Mouse (Mus musculus) midbrain, postnatal 0 days (tissue): ENCODE results near the gene Hfe2. TPM values are rescaled to one million over a fixed set of nuclear protein-coding genes. Genes with fewer than 3 reads are reported as not detected.
A peak's percentile ranks its signal among the peaks of the same experiment; 100 is the strongest.

Experiments
- ATAC-seq: fragments of 200-750 bp; cut with Nextera tagmentation; 2 replicates; pipeline ENCODE4 v1.8.0; 2017; ENCODE audit warnings: moderate number of reproducible peaks, mild to moderate bottlenecking, moderate TSS enrichment, moderate library complexity; ENCODE audit not compliant: low FRiP score
- DNase-seq: peaks from one replicate; pipeline ENCODE4 v3.0.0-alpha.2; 2015; ENCODE audit warnings: low spot score
- H3K27ac ChIP-seq: fragments of 300-500 bp; sonication (generic); 2 replicates; pipeline ENCODE4 v1.5.1; 2014; ENCODE audit warnings: low read depth, mild to moderate bottlenecking, low read length, mixed read lengths
- H3K27me3 ChIP-seq: fragments of 300-500 bp; sonication (generic); 2 replicates; pipeline ENCODE4 v1.6.1; 2014; ENCODE audit warnings: low read length, control low read depth, mixed read lengths; ENCODE audit not compliant: insufficient read depth
- H3K36me3 ChIP-seq: fragments of 300-500 bp; sonication (generic); 2 replicates; pipeline ENCODE4 v1.6.1; 2014; ENCODE audit warnings: low read length, control low read depth, mixed read lengths; ENCODE audit not compliant: insufficient read depth
- H3K4me1 ChIP-seq: fragments of 300-500 bp; sonication (generic); 2 replicates; pipeline ENCODE4 v1.6.1; 2014; ENCODE audit warnings: mild to moderate bottlenecking, control low read depth, antibody characterized with exemption, low read length, mixed read lengths; ENCODE audit not compliant: insufficient read depth
- H3K4me2 ChIP-seq: fragments of 300-500 bp; sonication (generic); 2 replicates; pipeline ENCODE4 v1.6.1; 2014; ENCODE audit warnings: low read depth, mild to moderate bottlenecking, low read length, mixed read lengths; ENCODE audit not compliant: poor library complexity, severe bottlenecking
- H3K4me3 ChIP-seq: fragments of 300-500 bp; sonication (generic); 2 replicates; pipeline ENCODE4 v1.5.1; 2014; ENCODE audit warnings: low read depth, mild to moderate bottlenecking, low read length, moderate library complexity
- H3K9ac ChIP-seq: fragments of 300-500 bp; sonication (generic); replicated peaks from 2 replicates; pipeline ENCODE4 v1.6.1; 2014; ENCODE audit warnings: mild to moderate bottlenecking, low read length, moderate library complexity, mixed read lengths; ENCODE audit not compliant: poor library complexity, severe bottlenecking
- H3K9me3 ChIP-seq: fragments of 300-500 bp; sonication (generic); 2 replicates; pipeline ENCODE4 v1.6.1; 2016; ENCODE audit warnings: low read length, control low read depth
- CTCF ChIP-seq: IDR thresholded peaks from 2 replicates; pipeline ENCODE4 v1.5.1; 2016; ENCODE audit warnings: antibody characterized with exemption, mild to moderate bottlenecking
- WGBS: fragments of 180-500 bp; shearing (Covaris S2); extraction: QIAGEN DNeasy Blood & Tissue Kit; methylation state at CpG from one replicate; pipeline ENCODE4 v1.1.7; 2014; 5-methylcytosine and 5-hydroxymethylcytosine counted together
- polyA plus RNA-seq: library from polyadenylated mRNA; unstranded; fragments of >200 nt; fragmentation: Nextera tagmentation; extraction: Ambion mirVana; gene quantifications from 2 replicates; pipeline ENCODE4 v1.2.1, GENCODE M21; 2015
- total RNA-seq: library from RNA; depleted of rRNA; stranded (reverse); fragments of >200 nt; gene quantifications from 2 replicates; pipeline ENCODE4 v1.2.3, GENCODE M21; 2014

Gene Hfe2
- total and polyA plus RNA-seq, 2 experiments from 2014 or later, result 2.0 TPM

DNA sequence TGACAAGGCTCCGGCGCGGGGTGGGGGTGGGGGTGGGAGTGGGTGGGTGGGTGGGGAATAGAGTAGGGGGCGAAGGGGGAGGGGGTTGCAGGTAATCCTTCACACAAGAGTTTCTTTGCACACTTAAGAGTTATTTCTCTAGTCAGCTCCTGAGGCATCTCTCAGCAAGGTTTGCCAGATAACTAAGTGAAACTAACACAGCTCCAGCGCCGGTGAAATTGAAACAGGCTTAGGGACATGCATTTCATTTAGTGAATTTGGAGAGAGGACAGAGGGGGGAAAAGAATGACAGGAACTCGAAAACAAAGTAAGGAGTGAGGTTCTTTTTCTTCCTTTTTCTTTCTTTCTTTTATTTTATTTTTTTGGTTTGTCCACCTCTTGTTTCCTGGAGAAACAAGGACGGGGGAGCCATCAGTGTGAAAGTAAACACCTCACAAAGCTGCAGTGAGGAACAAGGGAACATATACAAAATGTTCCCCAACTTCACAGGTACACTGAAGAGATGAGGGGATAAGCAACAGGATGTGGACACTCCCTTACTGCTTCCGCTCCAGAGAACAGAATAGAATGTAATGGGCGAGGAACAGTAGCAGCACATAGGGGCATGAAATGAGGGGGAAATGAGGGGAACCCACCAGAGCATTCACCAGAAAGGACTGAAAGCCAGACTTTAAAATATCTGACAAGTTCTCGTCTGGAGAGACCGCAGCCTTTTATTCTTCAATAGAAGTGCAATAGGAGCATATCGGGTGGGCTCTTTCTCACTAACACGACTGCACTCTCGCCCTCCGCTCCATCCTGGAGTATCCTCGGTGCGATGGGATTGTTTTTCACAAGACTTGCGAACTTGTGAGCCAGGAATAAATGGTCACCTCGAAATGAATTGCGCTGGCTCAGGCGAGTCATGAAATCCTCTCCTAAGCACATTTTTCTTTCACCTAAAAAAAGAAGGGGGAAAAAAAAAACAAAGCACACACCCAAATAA is 32.0 kb downstream of the Hfe2 start:
- H3K4me2 ChIP-seq, result peak overlapping the region; percentile 83
- peaks cover 14% of the 10 kb centered on the region; the same call in 1 of the 2 replicates for H3K4me1 ChIP-seq
- H3K4me3 ChIP-seq, result peak overlapping the region; percentile 73
- ATAC-seq (no peak), DNase-seq (peak; percentile 35)
- no peak for TF ChIP-seq CTCF
- no peaks in the 10 kb centered on the region for H3K9me3 ChIP-seq
- H3K27ac ChIP-seq, result peak overlapping the region; percentile 87
- peaks cover 17% of the 10 kb centered on the region for H3K36me3 ChIP-seq
- WGBS, result 5% methylated on average over 22 of the region's 22 CpGs
- H3K9ac ChIP-seq, result peak overlapping the region; percentile 68
- no peaks in the 10 kb centered on the region for H3K27me3 ChIP-seq

DNA sequence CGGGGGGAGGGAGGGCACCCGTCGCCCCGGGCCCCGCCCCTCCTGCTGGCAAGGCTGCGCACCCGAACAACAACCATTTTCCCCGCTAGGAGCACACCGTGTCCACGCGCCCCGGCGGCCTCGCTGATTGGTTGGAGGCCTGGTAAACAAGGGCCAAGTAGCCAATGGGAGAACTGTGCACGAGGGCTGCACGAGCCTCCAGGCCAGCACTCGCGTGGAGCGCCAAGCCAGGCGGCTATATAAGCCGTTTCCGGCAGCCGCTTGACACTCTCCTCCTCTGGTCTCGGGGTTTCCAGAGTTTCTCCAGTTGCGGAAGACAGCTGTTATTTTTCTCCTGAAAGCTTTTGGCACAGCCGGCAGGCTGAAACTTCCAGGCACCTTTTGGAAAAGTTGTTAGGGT is 32.7 kb downstream of the Hfe2 start, which contains the start of gene Txnip:
Gene Txnip (plus strand): TSS at position 264 of the 400 bp plus-strand sequence.
- H3K4me3 ChIP-seq, result peak within 1 kb of the TSS; percentile 73
- peak; percentile 68 for TF ChIP-seq CTCF
- H3K27me3 ChIP-seq, result no peaks in the 10 kb centered on the region
- no peaks in the 10 kb centered on the region for H3K9me3 ChIP-seq
- peak within 1 kb of the TSS; percentile 87 for H3K27ac ChIP-seq
- H3K4me1 ChIP-seq, result peaks cover 14% of the 10 kb centered on the region; the same call in 1 of the 2 replicates
- ATAC-seq (peak; percentile 98), DNase-seq (peak; percentile 100)
- peak within 1 kb of the TSS; percentile 83 for H3K4me2 ChIP-seq
- WGBS, result under 1% methylated on average over 26 of the region's 26 CpGs
- H3K9ac ChIP-seq, result peak within 1 kb of the TSS; percentile 75
- peaks cover 17% of the 10 kb centered on the region for H3K36me3 ChIP-seq

DNA sequence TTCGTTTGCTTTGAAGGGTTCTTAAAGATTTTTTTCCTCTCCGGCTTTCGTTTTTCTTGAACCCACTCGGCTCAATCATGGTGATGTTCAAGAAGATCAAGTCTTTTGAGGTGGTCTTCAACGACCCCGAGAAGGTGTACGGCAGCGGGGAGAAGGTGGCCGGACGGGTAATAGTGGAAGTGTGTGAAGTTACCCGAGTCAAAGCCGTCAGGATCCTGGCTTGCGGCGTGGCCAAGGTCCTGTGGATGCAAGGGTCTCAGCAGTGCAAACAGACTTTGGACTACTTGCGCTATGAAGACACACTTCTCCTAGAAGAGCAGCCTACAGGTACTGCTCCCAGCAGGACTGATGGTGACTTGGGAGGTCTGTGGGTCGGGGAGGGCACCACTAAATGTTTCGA is 33.2 kb downstream of the Hfe2 start:
- WGBS, result under 1% methylated on average over 17 of the region's 17 CpGs
- H3K9me3 ChIP-seq, result no peaks in the 10 kb centered on the region
- H3K27ac ChIP-seq, result peak overlapping the region; percentile 87
- H3K27me3 ChIP-seq, result no peaks in the 10 kb centered on the region
- ATAC-seq (peak; percentile 17; the same call in 1 of the 2 replicates), DNase-seq (no peak)
- H3K4me2 ChIP-seq, result peak overlapping the region; percentile 83
- H3K36me3 ChIP-seq, result peaks cover 17% of the 10 kb centered on the region
- H3K4me3 ChIP-seq, result peak overlapping the region; percentile 73
- no peak for TF ChIP-seq CTCF
- peak overlapping the region; percentile 75 for H3K9ac ChIP-seq
- peaks cover 14% of the 10 kb centered on the region; the same call in 1 of the 2 replicates for H3K4me1 ChIP-seq

DNA sequence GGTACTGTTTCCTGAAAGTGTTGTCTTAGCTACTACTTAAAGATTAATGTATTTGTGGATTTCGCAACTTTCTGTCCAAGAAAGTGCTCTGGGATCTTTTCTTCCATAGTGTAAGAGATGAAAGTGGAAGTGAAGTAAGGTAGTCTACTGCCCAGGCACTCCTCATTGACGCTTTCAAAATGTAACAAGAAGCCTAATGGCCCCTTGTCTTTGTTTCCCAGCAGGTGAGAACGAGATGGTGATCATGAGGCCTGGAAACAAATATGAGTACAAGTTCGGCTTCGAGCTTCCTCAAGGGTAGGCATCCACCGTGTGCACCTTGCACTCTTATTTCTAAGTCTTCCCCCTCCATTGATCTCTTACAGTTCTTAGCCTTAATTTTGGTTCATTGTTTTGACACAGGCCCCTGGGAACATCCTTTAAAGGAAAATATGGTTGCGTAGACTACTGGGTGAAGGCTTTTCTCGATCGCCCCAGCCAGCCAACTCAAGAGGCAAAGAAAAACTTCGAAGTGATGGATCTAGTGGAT is 33.8 kb downstream of the Hfe2 start:
- no peaks in the 10 kb centered on the region for H3K9me3 ChIP-seq
- H3K4me3 ChIP-seq, result peak overlapping the region; percentile 73
- no peaks in the 10 kb centered on the region for H3K27me3 ChIP-seq
- TF ChIP-seq CTCF, result no peak
- H3K36me3 ChIP-seq, result peaks cover 17% of the 10 kb centered on the region
- H3K9ac ChIP-seq, result peak overlapping the region; percentile 75
- H3K4me1 ChIP-seq, result peaks cover 14% of the 10 kb centered on the region; the same call in 1 of the 2 replicates
- DNase-seq, result no peak
- 36% methylated on average over 10 of the region's 10 CpGs for WGBS
- no peak for ATAC-seq
- H3K27ac ChIP-seq, result peak overlapping the region; percentile 87
- peak overlapping the region; percentile 83 for H3K4me2 ChIP-seq

- 79% methylated on average over 12 of the region's 12 CpGs for WGBS
- TF ChIP-seq CTCF, result no peak
- 0 out of 2 replicates have a peak overlapping the region, but pooled peaks have one; percentile 26 for H3K27ac ChIP-seq
Measured at GRCm38 (mm10) chr3:96559398-96559910, 34.5 kb downstream of the Hfe2 start.

More at GRCm38 (mm10) chr3:96559398-96559910, 34.5 kb downstream of the Hfe2 start:
- Histone ChIP-seq H3K4me2 (peak overlapping the region; percentile 83), H3K4me1 (peaks cover 14% of the 10 kb centered on the region; the same call in 1 of the 2 replicates), H3K4me3 (peak overlapping the region; percentile 73), H3K27me3 (no peaks in the 10 kb centered on the region), H3K9ac (peak overlapping the region; percentile 75), H3K9me3 (no peaks in the 10 kb centered on the region), H3K36me3 (peaks cover 17% of the 10 kb centered on the region)
- ATAC-seq (no peak), DNase-seq (no peak)
